Mouse (Mus musculus): ENCODE results near the gene Zfp607b.

The Zfp607b gene

DNA sequence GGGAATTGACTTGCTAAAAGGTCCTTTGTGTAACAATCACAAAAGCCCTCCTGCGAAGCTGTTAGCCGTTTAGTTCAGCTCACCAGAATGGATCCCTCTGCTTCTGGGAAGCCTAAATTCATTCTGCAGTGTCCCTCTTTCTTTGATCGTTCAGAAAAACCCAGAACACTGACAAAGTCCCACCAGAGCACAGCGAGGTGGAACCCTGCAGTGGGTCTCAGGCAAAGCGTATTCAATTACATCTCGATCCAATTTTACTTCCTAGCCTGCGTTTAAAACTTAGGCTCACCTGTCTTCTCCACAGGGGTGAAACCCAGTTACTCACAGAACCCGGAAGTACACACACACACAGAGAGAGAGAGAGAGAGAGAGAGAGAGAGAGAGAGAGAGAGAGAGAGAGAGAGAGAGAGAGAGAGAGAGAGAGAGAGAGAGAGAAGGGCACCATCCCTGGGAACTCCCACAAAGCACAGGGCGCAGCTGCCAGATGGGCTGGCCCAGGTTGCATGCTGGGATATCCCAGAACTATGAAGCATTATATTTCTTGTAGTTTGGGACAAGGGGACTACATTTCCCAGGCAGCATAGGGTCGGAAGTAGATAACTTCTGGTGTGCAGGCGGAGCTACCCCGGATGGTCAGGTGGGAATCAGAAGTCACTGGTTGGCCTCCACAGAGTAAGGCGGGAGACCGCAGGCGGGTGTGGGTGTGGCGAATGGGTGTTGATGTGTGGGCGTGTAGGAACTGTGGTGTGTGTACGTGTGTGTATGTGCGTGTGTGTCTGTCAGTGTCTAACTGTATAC, at the start of gene Zfp607b:
Zfp607b (plus strand) TSS at position 526 of the 798 bp plus-strand sequence.
- DNase-seq, result peak; percentile 91 to 96

- DNase-seq, result no peak
Observed at GRCm38 (mm10) chr7:27644471-27644870, 44.7 kb upstream of the Zfp607b start.

DNA sequence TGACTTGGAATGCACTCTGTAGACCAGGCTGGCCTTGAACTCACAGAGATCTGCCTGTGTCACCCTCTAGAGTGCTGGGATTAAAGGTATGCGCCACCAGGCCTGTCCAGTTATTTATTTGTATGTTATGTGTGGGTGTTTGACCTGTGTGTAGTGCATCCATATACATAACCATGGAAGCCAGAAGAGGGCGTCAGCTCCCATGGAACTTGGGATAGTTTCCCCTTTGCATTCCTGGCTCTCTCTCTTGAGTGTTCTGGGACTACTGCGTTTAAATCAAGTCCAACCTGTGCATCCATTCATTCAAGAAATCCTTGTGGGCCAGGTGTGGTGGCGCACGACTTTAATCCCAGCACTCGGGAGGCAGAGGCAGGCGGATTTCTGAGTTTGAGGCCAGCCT, 42.6 kb upstream of the Zfp607b start:
- DNase-seq, result no peak

- DNase-seq, result no peak
Observed at GRCm38 (mm10) chr7:27647281-27648002, 41.7 kb upstream of the Zfp607b start.

DNA sequence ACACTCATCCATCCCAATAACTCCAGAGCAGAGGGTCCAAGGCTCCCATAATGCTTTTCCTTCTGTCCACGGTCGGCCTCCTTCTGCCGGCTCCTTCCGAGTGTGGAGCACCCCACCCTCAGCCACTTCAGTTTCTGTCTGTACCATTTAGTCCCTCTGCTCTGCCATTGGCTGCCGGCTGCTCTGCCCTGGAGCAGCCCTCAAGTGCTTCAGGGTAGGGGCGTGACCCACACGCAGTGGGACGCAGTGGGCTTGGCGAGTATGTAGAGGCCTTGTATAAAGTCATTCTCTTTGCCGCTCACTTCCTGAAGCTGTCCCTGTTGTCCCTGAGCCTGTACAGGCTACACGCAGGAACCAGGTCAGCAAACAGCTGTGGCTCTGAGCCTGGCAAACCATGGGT, 39.4 kb upstream of the Zfp607b start:
- no peak for DNase-seq

- peak in 1 of 2 experiments; percentile 21 for DNase-seq
Observed at GRCm38 (mm10) chr7:27650949-27651348, 38.2 kb upstream of the Zfp607b start.

- peak; percentile 22 to 26 for DNase-seq
Observed at GRCm38 (mm10) chr7:27653681-27654437, 35.3 kb upstream of the Zfp607b start, which contains the start of gene Ttc9b. Gene Ttc9b (plus strand): TSS chr7:27653915.

- DNase-seq, result no peak
Observed at GRCm38 (mm10) chr7:27654607-27655276, 34.4 kb upstream of the Zfp607b start.

- no peak for DNase-seq
Observed at GRCm38 (mm10) chr7:27655545-27655944, 33.6 kb upstream of the Zfp607b start.

- DNase-seq, result no peak
Observed at GRCm38 (mm10) chr7:27656600-27656999, 32.5 kb upstream of the Zfp607b start.

DNA sequence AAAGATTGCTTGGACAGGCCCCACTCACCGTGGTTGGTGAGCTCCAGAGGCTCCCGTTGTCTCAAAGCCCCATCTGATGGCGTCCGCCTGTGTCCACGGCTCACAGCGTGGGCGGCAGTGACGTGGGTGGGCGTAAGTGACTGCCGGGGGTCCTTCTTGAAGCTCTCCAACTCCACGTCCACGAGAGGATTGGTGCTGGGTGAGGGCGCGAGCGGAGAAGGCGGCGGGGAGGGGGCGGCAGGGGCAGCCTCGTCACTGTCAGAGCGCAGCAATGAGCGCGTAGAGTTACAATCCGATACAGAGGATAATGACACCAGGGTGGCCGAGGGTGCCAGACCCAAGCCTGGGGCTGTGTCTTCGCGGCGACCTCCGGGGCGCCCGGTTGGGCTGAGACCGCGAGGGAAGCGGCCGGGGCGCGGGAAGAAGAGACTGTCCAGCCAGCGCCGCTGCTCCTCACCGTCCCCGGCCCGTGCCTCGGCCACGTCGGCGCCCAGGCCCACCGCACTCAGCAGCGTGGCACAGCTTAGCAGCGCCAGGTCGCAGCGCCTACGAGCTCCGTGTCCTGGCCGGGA, 31.2 kb upstream of the Zfp607b start:
- no peak for DNase-seq

DNA sequence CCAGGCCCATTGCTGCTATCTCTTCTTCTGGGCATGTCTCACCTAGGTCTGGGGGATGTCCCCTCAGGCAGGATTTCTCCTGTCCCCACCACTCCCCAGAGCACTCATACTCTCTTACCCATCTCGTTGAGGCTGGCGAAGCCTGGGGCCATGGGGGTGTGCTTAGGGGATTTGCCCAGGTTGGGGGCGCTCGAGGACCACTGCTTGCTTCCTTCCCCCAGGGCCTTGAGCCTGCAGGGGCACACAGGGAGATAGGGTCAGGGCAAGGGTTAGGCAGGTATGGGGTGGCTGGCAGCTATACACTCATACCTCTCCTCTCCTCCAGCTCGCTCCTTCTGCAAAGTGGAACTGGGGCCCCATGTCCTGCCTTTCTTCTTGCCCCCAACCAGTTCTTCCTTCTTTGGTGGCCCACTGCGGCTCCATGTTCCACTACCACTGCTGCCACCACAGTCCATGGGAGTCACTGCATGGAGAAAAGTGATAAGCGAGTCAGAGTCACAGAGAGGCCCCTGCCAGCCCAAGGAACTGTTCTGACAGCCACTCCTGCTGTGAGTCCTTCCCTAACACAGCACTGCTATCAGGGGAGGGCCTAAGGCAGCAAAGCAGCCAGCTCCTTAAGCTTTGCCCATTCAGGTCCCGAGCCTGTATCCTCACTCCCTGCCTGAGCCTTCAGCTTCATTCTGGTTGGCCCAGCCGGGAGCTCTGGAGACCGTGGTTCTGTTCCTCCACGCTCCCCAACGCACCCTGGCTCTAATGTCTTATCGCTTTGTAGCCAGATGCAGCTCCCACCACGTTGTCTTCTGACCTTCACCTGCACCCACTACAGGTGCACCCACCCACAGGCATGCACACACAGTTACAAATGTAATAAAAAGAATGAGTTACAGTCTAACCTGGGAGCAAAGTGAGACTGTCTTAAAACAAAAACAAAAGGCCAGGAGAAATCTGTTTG, 30.2 kb upstream of the Zfp607b start:
- no peak for DNase-seq

- DNase-seq, result no peak
Observed at GRCm38 (mm10) chr7:27662038-27662437, 27.1 kb upstream of the Zfp607b start.

- no peak for DNase-seq
Observed at GRCm38 (mm10) chr7:27673064-27673574, 16.0 kb upstream of the Zfp607b start.

DNA sequence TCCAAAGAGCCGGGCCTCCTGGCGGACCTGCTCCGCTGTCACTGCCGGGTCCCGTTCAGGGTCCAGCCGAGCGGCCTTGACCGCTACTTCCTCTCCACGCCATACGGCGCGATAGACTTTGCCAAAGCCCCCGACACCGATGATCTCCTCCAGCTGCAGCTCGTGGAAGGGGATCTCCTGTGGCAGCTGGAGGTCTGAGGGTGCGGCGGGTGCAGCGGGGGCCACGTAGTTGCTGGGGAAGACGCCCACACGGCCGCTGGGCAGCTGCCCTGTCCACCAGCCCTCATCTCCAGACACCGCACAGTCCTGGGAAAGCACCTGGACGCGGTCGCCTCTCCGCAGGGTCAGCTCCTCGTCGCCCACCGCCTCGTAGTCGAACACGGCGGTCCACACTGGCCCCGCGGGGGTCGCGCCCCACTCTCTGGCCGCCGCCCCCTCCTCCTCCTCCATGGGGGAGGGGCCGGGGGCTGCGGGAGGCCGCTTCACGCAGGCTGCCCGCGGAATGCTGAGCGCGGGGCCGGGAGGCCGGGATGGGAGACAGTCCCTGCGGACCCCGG, 15.5 kb upstream of the Zfp607b start:
- peak in 1 of 2 experiments; percentile 30 for DNase-seq

DNA sequence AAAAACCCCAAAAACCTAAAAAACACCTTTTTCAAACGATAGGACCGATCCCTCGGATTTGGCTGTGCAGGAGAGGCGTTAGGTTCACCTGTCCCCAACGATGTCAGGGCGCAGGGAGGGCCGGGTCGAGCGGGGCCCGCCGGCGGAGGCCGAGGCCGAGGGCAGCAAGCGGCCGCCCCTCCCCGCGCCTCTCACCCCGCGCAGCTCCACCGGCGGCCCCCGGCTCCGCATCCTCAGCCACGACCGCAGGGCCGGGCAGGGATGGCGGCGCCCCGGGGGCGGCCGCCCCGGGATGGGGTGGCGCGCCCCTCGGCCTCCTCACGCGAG, 15.0 kb upstream of the Zfp607b start:
- no peak for DNase-seq

DNA sequence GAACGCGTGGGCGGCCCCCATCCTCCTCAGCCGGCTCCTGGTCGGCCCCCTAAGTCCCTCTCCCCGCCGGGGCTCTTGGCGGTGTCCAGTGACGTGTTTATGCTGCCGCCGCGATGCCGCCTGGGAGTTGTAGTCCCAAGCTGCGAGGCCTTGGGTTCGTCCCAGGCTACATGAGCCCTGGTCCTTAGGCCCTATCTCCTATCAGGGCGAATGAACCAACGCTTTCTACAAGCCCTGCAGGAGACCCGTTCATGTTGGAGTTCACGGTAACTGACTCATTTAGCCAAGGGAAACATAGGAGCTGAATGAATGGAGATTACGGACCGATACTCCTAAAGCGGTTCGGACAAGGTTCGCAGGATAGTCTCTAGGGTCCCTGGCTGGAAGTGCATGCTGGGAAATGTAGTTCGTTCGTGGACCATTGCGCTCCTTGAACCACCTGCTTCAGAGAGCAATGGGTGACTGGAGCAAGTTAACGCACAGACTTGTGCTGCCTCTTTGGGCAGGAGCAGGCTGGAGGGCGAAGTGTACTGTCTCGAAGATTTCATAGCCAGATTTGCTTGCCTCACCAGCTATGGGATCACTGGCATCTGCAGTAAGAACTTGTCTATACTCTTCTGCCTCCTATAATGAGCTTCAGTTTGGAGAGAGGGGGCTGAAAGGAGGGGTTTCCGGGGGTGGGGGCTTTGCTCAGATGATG, 14.5 kb upstream of the Zfp607b start, which contains the start of gene Map3k10:
Map3k10 (minus strand) TSS at position 77 of the 700 bp plus-strand sequence.
- DNase-seq, result peak; percentile 89 to 91

DNA sequence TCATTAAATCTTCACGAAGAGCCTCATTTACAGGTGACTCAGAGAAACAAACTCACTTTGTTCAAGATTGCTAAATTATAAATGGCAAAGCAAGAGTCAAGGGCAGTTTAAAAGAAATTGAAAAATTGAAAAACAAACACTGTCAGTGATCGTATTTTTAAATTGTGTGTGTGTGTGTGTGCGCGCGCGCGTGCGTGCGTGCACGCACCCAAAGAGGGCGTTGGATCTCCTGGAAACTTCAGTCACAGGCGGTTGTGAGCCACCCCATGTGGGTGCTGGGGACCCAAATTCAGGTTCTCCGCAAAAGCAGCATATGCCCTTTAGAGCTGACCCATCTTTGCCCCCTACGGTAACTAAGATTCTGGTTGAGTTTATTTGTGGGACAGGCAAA, 13.9 kb upstream of the Zfp607b start:
- DNase-seq, result no peak

GRCm38 (mm10) chr7:27683218-27683617, 5.9 kb upstream of the Zfp607b start:
- DNase-seq, result no peak

GRCm38 (mm10) chr7:27685220-27685619, 3.9 kb upstream of the Zfp607b start:
- no peak for DNase-seq
